Mouse (Mus musculus): Measurements from ENCODE around the gene Clic3. TPM values are rescaled to one million over a fixed set of nuclear protein-coding genes. Genes with fewer than 3 reads are reported as not detected.
A peak's percentile ranks its signal among the peaks of the same experiment; 100 is the strongest.

The Clic3 gene
- polyA plus RNA-seq, 1 experiment from 2014 or later = 0.77 TPM

GRCm38 (mm10) chr2:25500071-25500575 lies 43.5 kb downstream of the Clic3 start:
- Histone ChIP-seq H3K9ac (ENCODE audit: low read length) (peak overlapping the region; percentile 57; the same call in 1 of the 2 replicates), H3K9me3 (ENCODE audit: control insufficient read depth, low read length) (no peaks in the 10 kb centered on the region), H3K4me3 (ENCODE audit: low read depth, low read length) (peak overlapping the region; percentile 87), H3K4me1 (replicated peaks; ENCODE audit: control insufficient read depth, insufficient read depth, low read length) (peaks cover 7% of the 10 kb centered on the region; the same call in 1 of the 2 replicates), H3K27me3 (ENCODE audit: control insufficient read depth, insufficient read depth, low read length) (no peaks in the 10 kb centered on the region), H3K4me2 (ENCODE audit: low read depth, low read length, severe bottlenecking) (peak overlapping the region; percentile 53), H3K27ac (ENCODE audit: low read depth, low read length) (no peak overlapping the region), H3K36me3 (ENCODE audit: control insufficient read depth, insufficient read depth, low read length) (no peaks in the 10 kb centered on the region)
- WGBS = 76% methylated on average over 6 of the region's 6 CpGs
- peak; percentile 41 for ATAC-seq (replicated peaks; ENCODE audit: low FRiP score)
- no peak for DNase-seq (ENCODE audit: low spot score)

DNA sequence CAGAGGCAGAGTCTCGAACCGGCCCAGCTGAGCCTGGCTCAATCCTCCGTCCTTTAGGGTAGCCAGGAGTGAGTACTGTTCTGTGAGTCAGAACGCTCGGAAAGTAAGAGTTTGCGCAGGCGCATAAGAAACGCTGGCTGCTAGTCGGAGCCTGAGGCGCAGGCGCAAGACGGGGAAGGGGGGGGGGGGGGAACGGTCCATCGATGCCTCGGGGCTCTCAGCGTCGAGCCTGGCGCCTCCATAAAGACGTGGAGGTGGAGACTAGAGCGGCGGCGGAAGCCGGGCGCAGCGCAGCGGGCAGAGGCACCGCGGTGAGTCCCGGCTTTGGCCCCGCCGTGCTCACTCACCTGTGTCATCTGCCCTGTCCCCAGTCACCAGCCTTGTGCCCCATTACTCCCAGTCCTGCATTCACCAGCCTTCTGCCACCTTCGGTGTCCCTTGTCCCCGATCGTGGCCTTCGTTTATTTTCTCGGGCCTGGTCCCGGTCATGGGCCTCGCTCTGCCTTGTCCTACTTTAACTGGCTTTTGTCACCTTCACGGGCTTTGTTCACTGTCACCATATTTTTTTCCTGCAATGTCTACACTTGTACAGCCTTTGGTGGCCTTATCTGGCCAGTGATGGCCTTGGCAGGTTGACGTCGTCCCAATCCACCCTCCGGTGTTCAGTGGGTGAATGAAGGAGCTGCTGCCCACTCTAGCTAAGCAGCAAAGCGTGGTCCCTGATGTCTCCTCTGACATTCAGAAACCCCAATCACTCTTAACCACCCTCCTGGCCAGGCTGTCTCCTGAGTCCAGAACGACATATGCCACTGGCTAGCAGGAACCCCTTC lies 44.2 kb downstream of the Clic3 start, which contains the start of gene Fbxw5:
TSS of gene Fbxw5 (plus strand) at position 175 of the 830 bp plus-strand sequence.
- no peaks in the 10 kb centered on the region for H3K36me3 ChIP-seq (ENCODE audit: control insufficient read depth, insufficient read depth, low read length)
- H3K4me2 ChIP-seq (ENCODE audit: low read depth, low read length, severe bottlenecking) = peak within 1 kb of the TSS; percentile 75
- H3K27ac ChIP-seq (ENCODE audit: low read depth, low read length) = peak within 1 kb of the TSS; percentile 37
- 1% methylated on average over 40 of the region's 44 CpGs for WGBS
- no peaks in the 10 kb centered on the region for H3K27me3 ChIP-seq (ENCODE audit: control insufficient read depth, insufficient read depth, low read length)
- DNase-seq (ENCODE audit: low spot score) (peak; percentile 97), ATAC-seq (replicated peaks; ENCODE audit: low FRiP score) (peak; percentile 87)
- H3K4me3 ChIP-seq (ENCODE audit: low read depth, low read length) = peak within 1 kb of the TSS; percentile 87
- H3K4me1 ChIP-seq (replicated peaks; ENCODE audit: control insufficient read depth, insufficient read depth, low read length) = peaks cover 7% of the 10 kb centered on the region; the same call in 1 of the 2 replicates
- no peaks in the 10 kb centered on the region for H3K9me3 ChIP-seq (ENCODE audit: control insufficient read depth, low read length)
- peak within 1 kb of the TSS; percentile 96 for H3K9ac ChIP-seq (ENCODE audit: low read length)

DNA sequence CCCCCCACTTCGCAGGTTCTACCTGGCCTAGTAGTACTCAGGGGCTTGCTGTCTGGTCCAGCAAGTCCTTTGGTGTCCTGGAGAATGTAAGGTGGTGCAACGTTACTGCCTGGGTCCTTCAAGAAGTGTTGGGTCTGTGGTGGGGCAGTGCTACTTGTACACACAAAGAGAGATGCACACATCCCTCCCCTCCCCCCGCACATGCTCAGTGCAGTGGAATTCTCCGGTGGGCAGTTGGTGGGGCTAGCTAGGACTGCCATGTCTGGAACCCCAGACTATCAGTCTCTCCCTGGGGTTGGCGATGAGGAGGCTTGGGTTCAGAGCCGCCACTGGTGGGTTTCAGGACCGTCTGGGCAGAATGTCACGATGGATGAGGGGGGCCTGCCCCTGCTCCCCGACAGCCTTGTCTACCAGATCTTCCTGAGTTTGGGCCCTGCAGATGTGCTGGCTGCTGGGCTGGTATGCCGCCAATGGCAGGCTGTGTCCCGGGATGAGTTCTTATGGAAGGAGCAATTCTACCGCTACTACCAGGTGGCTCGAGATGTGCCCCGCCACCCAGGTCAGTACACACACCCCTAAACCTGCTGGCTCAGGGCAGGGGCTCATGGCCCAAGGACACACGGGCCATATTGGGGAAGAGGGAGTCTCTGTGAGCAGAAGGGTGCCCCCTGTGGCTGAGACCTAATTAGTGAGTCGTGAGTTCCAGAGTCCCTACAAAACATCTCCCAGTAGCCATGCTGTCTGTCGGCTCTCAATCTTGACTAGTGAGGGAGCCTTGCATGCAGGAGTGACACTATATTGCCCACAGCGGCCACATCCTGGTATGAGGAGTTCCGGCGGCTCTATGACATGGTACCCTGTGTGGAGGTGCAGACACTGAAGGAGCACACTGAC lies 45.2 kb downstream of the Clic3 start, which contains the start of gene C8g:
TSS of gene C8g (minus strand) at position 127 of the 894 bp plus-strand sequence.
- H3K4me3 ChIP-seq (ENCODE audit: low read depth, low read length) = peak within 1 kb of the TSS; percentile 87
- no peak for ATAC-seq (replicated peaks; ENCODE audit: low FRiP score)
- H3K9ac ChIP-seq (ENCODE audit: low read length) = peak within 1 kb of the TSS; percentile 96
- H3K9me3 ChIP-seq (ENCODE audit: control insufficient read depth, low read length) = no peaks in the 10 kb centered on the region
- DNase-seq (ENCODE audit: low spot score) = no peak
- no peaks in the 10 kb centered on the region for H3K27me3 ChIP-seq (ENCODE audit: control insufficient read depth, insufficient read depth, low read length)
- no peaks in the 10 kb centered on the region for H3K36me3 ChIP-seq (ENCODE audit: control insufficient read depth, insufficient read depth, low read length)
- H3K4me1 ChIP-seq (replicated peaks; ENCODE audit: control insufficient read depth, insufficient read depth, low read length) = peaks cover 7% of the 10 kb centered on the region; the same call in 1 of the 2 replicates
- peak within 1 kb of the TSS; percentile 37 for H3K27ac ChIP-seq (ENCODE audit: low read depth, low read length)
- 79% methylated on average over 20 of the region's 20 CpGs for WGBS
- peak within 1 kb of the TSS; percentile 75 for H3K4me2 ChIP-seq (ENCODE audit: low read depth, low read length, severe bottlenecking)

DNA sequence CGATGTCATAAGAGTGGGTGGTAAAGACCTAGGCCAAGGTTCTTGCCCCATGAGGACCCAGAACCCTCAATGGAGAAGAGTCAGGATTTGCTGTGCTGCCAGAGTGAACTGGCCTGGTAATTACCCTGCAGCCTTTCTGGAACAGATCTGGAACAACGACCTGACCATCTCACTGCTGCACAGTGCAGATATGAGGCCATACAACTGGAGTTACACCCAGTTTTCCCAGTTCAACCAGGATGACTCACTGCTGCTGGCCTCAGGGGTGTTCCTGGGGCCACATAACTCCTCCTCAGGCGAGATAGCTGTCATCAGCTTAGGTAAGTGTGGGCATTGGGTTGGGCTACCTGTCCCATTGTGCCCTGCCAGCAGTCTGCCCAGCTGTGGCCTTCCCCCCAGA lies 46.1 kb downstream of the Clic3 start:
- Histone ChIP-seq H3K9ac (ENCODE audit: low read length) (no peak overlapping the region), H3K36me3 (ENCODE audit: control insufficient read depth, insufficient read depth, low read length) (no peaks in the 10 kb centered on the region), H3K9me3 (ENCODE audit: control insufficient read depth, low read length) (no peaks in the 10 kb centered on the region), H3K27ac (ENCODE audit: low read depth, low read length) (no peak overlapping the region), H3K27me3 (ENCODE audit: control insufficient read depth, insufficient read depth, low read length) (no peaks in the 10 kb centered on the region), H3K4me2 (ENCODE audit: low read depth, low read length, severe bottlenecking) (no peak overlapping the region), H3K4me1 (replicated peaks; ENCODE audit: control insufficient read depth, insufficient read depth, low read length) (peaks cover 7% of the 10 kb centered on the region; the same call in 1 of the 2 replicates), H3K4me3 (ENCODE audit: low read depth, low read length) (no peak overlapping the region)
- no peak for DNase-seq (ENCODE audit: low spot score)
- WGBS = 84% methylated on average over 3 of the region's 3 CpGs
- ATAC-seq (replicated peaks; ENCODE audit: low FRiP score) = no peak

GRCm38 (mm10) chr2:25504538-25504937 lies 47.9 kb downstream of the Clic3 start:
- WGBS = 95% methylated on average over 19 of the region's 19 CpGs
- H3K4me1 ChIP-seq (replicated peaks; ENCODE audit: control insufficient read depth, insufficient read depth, low read length) = peaks cover 7% of the 10 kb centered on the region; the same call in 1 of the 2 replicates
- H3K36me3 ChIP-seq (ENCODE audit: control insufficient read depth, insufficient read depth, low read length) = no peaks in the 10 kb centered on the region
- no peak overlapping the region for H3K4me3 ChIP-seq (ENCODE audit: low read depth, low read length)
- DNase-seq (ENCODE audit: low spot score) = no peak
- no peak overlapping the region for H3K9ac ChIP-seq (ENCODE audit: low read length)
- no peak overlapping the region for H3K4me2 ChIP-seq (ENCODE audit: low read depth, low read length, severe bottlenecking)
- no peaks in the 10 kb centered on the region for H3K27me3 ChIP-seq (ENCODE audit: control insufficient read depth, insufficient read depth, low read length)
- H3K27ac ChIP-seq (ENCODE audit: low read depth, low read length) = no peak overlapping the region
- no peak for ATAC-seq (replicated peaks; ENCODE audit: low FRiP score)
- no peaks in the 10 kb centered on the region for H3K9me3 ChIP-seq (ENCODE audit: control insufficient read depth, low read length)

DNA sequence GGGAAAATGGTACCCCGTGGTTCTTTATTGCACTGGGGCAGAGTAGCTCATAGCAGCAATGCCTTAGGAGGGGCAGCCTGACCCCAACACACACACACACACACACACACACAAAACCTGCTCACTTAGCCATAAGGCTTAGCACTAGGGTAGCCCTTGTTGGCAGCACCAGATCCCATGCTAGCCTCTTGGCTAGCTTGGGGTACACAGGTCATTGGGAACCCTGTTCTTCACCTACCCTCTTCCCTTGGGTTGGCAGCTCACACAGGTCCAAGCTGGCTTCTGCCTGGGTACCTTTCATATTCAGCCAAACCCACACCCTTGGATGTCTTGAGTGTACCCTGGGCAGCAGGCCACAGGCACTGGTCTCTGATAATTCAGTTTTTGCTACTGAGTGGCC lies 48.4 kb downstream of the Clic3 start:
- 88% methylated on average over 1 of the region's 1 CpGs for WGBS
- no peaks in the 10 kb centered on the region for H3K27me3 ChIP-seq (ENCODE audit: control insufficient read depth, insufficient read depth, low read length)

DNA sequence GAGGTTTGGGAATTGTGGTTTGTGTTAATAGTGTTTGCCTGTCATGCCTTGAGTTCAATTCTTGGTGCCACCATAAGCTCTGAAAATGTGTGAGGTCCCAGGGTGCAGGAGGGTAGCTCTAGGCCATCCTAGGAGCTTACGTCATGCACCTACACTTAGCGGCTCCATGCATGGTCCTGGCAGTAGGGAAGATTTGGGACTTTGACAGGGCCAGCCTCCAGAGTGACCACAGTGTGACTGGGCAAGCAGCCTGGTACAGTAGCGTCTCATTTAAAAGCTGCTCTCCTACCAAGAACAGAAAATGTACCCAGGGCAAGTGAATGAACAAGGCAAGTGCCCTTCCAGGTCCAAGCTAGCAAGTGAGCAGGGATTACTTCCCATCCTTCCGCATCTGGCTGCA lies 49.2 kb downstream of the Clic3 start:
- H3K4me3 ChIP-seq (ENCODE audit: low read depth, low read length) = no peak overlapping the region
- H3K27me3 ChIP-seq (ENCODE audit: control insufficient read depth, insufficient read depth, low read length) = no peaks in the 10 kb centered on the region
- no peaks in the 10 kb centered on the region for H3K9me3 ChIP-seq (ENCODE audit: control insufficient read depth, low read length)
- 96% methylated on average over 4 of the region's 4 CpGs for WGBS
- no peaks in the 10 kb centered on the region for H3K36me3 ChIP-seq (ENCODE audit: control insufficient read depth, insufficient read depth, low read length)
- no peak overlapping the region for H3K4me2 ChIP-seq (ENCODE audit: low read depth, low read length, severe bottlenecking)
- ATAC-seq (replicated peaks; ENCODE audit: low FRiP score) (no peak), DNase-seq (ENCODE audit: low spot score) (no peak)
- H3K27ac ChIP-seq (ENCODE audit: low read depth, low read length) = no peak overlapping the region
- H3K4me1 ChIP-seq (replicated peaks; ENCODE audit: control insufficient read depth, insufficient read depth, low read length) = peaks cover 4% of the 10 kb centered on the region; the same call in 1 of the 2 replicates
- H3K9ac ChIP-seq (ENCODE audit: low read length) = no peak overlapping the region

More for the DNA sequence above, 48.4 kb downstream of the Clic3 start:
- DNase-seq (ENCODE audit: low spot score) (no peak), ATAC-seq (replicated peaks; ENCODE audit: low FRiP score) (no peak)
- Histone ChIP-seq H3K4me3 (ENCODE audit: low read depth, low read length) (no peak overlapping the region), H3K9me3 (ENCODE audit: control insufficient read depth, low read length) (no peaks in the 10 kb centered on the region), H3K4me2 (ENCODE audit: low read depth, low read length, severe bottlenecking) (no peak overlapping the region), H3K36me3 (ENCODE audit: control insufficient read depth, insufficient read depth, low read length) (no peaks in the 10 kb centered on the region), H3K9ac (ENCODE audit: low read length) (no peak overlapping the region), H3K4me1 (replicated peaks; ENCODE audit: control insufficient read depth, insufficient read depth, low read length) (peaks cover 6% of the 10 kb centered on the region; the same call in 1 of the 2 replicates), H3K27ac (ENCODE audit: low read depth, low read length) (no peak overlapping the region)

DNA sequence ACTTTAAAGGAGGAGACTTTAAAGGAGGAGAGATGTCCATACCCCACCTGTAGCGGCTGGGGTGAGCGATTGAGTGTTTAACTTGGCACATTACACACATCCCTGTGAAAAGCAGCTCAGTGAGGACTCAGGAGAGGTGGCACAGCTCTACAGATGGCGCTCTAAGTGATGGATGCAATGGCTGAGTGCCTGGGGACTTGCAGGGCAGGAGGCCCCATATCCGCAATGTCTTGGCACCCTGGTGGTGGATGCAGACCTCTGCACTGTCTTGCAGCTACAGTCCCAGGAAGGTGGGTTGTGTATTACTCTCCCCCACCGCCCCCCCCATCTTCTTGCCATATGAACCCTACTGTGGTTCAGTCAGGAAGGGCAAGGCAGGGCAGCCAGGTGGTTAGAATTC lies 50.3 kb downstream of the Clic3 start:
- ATAC-seq (replicated peaks; ENCODE audit: low FRiP score) (no peak), DNase-seq (ENCODE audit: low spot score) (no peak)
- 39% methylated on average over 5 of the region's 5 CpGs for WGBS
- H3K36me3 ChIP-seq (ENCODE audit: control insufficient read depth, insufficient read depth, low read length) = no peaks in the 10 kb centered on the region
- H3K4me2 ChIP-seq (ENCODE audit: low read depth, low read length, severe bottlenecking) = no peak overlapping the region
- H3K4me1 ChIP-seq (replicated peaks; ENCODE audit: control insufficient read depth, insufficient read depth, low read length) = peaks cover under 1% of the 10 kb centered on the region; the same call in 1 of the 2 replicates
- H3K9me3 ChIP-seq (ENCODE audit: control insufficient read depth, low read length) = no peaks in the 10 kb centered on the region
- H3K27ac ChIP-seq (ENCODE audit: low read depth, low read length) = no peak overlapping the region
- no peak overlapping the region for H3K9ac ChIP-seq (ENCODE audit: low read length)
- H3K27me3 ChIP-seq (ENCODE audit: control insufficient read depth, insufficient read depth, low read length) = no peaks in the 10 kb centered on the region
- no peak overlapping the region for H3K4me3 ChIP-seq (ENCODE audit: low read depth, low read length)

All from forebrain, embryonic 11.5 days (tissue).